Mouse (Mus musculus): ENCODE measurements at regions not wholly inside any gene's neighbourhood (a gene's known extent, or its start where the extent isn't known, plus 50 kb on each side); places are given as distances from the start of the nearest gene placed in this dataset.

GRCm38 (mm10) chr4:28092854-28093253 lies 720.1 kb upstream of the Epha7 start:
- no peak for TF ChIP-seq EP300 (IDR thresholded peaks at IDR 0.05; ENCODE audit: low read depth)
- no peak for TF ChIP-seq CTCF (IDR thresholded peaks at IDR 0.05; ENCODE audit: low read depth)
